Mouse (Mus musculus) MEL-GATA-1-ER (cell line): ENCODE measurements around the gene Bcl2l13.
"Not testable (repeated sequence)": the region's sequence is repeated elsewhere in the genome, so short reads cannot be mapped to it uniquely, and the experiment has no call there.

Experiments used
- DNase-seq: peaks from one replicate; pipeline ENCODE4 v3.0.0-alpha.2; 2012; ENCODE audit warnings: low read depth; ENCODE audit errors: extremely low read depth

The Bcl2l13 gene

GRCm38 (mm10) chr6:120898188-120898833 lies 62.3 kb downstream of the Bcl2l13 start:
- no peak for DNase-seq

DNA sequence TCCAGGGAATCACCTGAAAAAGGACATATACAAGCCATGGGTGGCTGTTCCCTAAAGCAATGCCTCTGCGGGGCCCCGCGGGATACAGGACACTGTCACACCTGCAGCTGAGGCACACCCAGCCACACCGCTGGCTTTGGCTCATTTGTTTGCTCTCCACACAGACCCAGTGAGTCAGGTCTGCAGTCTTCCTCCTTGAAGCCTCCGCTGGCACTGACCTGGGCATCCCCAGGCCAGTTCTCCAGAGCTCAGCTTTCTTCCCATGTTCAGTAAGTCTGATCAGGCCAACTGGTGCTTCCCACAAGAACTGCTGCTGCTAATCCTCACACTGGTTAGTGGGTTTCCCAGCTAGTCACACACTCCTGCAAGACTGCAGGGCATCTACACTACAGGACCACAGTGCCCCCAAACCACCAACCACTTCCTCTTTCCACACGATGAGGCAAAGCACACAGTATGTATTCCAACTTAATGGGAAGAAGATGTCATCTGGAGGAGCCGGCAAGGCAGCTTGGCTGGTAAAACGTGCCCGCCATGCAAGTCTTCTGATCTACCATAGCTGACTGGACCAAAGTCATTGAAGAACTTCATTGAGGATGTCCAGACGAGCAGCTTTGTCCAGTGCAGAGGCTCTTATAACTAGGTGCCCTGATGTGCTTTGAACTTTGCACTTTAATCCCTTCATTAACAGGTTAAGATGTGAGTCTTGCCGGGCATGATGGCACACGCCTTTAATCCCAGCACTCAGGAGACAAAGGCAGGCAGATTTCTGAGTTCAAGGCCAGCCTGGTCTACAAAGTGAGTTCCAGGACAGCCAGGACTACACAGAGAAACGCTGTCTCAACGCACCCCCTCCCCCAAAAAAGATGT lies 66.0 kb downstream of the Bcl2l13 start:
- DNase-seq, result peak; percentile 64

GRCm38 (mm10) chr6:120903450-120903912 lies 67.5 kb downstream of the Bcl2l13 start:
- no peak for DNase-seq

- no peak for DNase-seq
Observed at GRCm38 (mm10) chr6:120903961-120904360, 67.9 kb downstream of the Bcl2l13 start.

DNA sequence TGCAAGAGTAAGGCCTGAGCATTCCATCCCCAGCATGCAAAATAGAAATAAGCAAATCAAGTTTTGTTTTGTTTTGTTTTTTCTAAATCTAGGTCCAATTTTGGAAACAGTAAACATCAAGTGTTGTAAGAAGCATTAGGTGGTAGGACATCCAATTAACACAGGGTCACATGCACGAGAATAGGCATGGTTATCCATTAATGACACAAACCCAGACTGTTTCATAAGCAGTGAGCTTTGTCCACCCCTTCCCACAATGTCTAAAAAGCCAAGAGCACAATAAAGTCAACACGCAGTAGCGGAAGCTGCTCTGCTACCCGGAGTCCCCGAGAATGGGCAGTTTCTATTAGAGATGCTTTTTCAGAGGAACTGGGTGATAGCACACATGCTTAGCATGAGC lies 69.1 kb downstream of the Bcl2l13 start:
- no peak for DNase-seq

DNA sequence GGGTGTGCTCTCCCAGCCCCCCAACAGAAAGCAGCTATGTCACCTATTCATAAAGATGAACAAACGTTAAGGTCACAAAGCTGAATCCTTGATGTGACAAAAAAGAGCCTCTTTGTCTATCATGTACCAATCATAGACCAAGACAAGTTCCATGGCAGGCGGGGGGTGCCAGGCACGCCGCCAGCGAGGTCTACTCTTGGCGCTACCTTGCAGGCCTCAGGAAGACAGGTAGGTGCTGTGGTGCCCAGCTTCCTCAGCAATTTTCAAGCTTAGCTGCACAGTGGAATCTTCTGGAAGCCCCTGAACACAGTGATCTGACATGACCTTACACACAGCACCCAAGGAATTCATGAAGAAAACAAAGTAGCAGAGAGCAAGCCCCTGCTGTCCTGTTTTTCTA lies 70.5 kb downstream of the Bcl2l13 start:
- DNase-seq, result no peak

DNA sequence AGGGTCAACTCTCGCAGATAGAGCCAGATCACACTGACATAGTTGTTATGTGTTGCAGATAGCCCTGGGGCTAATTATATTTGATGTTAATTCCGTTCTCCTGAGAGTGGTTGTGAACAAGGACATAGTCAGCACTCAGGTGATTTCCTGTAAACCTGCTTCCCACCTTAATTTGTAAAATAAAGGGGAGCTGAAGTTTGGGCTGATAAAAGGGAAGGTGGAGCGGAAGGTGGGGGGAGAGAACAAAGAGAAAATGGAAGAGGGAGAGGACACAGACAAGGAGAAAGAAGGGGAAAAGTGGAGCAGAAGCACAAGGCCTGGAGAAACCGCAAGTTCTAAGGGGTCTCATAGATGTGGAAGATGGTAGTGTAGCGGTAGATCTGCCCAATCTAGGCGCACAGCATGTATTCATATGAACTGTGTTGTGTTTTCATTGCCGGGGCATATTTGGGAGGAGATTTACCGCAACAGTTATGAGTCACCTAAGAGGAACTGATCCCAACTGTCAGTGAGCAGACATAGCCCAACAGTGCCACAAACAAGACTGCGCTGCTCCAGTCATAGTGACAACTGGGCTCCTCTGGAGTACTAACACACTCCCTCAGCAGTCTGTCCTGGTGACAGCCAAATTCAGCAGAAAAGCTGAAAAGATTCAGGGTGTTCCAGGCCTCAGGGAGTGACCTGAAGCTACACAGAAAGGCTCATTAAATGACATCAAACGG lies 72.0 kb downstream of the Bcl2l13 start:
- not testable (repeated sequence) for DNase-seq

GRCm38 (mm10) chr6:120909501-120909900 lies 73.5 kb downstream of the Bcl2l13 start:
- DNase-seq, result no peak

DNA sequence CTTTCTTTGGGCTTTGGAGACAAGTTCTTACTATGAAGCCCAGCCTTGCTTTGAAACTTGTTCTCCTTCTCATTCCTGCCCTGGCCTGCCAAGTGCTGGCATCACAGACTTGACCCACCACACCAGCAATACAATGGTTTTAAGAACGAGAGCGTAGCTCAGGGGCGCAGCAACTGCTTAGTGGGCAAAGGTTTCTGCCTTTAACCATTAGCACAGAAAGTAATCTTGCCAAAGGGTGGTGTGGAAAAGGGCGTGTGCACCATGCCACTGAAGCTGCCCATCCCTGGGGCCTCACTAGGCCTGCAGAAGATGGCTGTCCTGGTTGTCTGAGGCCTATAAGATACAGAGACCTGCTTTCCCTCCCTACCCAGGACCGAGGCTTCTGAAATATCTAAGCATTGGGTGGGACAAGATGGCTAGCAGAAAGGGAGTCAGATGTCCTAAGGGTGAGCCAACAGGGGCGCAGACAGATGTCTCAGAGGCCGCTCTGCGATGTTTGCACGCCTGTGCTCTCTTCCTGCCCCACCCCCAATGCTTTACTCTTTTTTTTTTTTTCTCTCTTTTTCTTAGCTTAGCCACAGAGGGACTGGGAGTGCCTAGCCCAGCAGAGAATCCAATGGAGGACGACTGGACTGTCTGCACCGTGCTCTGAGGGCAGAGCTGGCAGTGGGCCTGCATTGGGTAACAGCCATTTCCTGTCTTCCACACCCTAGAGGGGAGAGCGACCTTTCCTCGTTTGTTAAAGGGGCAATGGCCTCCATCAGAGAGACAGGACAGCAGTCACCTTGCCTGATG lies 75.4 kb downstream of the Bcl2l13 start:
- DNase-seq, result no peak

GRCm38 (mm10) chr6:120912931-120913330 lies 76.9 kb downstream of the Bcl2l13 start:
- DNase-seq, result no peak

- DNase-seq, result no peak
Observed at GRCm38 (mm10) chr6:120913783-120914182, 77.8 kb downstream of the Bcl2l13 start.

GRCm38 (mm10) chr6:120914533-120914910 lies 78.5 kb downstream of the Bcl2l13 start:
- DNase-seq, result peak; percentile 60

DNA sequence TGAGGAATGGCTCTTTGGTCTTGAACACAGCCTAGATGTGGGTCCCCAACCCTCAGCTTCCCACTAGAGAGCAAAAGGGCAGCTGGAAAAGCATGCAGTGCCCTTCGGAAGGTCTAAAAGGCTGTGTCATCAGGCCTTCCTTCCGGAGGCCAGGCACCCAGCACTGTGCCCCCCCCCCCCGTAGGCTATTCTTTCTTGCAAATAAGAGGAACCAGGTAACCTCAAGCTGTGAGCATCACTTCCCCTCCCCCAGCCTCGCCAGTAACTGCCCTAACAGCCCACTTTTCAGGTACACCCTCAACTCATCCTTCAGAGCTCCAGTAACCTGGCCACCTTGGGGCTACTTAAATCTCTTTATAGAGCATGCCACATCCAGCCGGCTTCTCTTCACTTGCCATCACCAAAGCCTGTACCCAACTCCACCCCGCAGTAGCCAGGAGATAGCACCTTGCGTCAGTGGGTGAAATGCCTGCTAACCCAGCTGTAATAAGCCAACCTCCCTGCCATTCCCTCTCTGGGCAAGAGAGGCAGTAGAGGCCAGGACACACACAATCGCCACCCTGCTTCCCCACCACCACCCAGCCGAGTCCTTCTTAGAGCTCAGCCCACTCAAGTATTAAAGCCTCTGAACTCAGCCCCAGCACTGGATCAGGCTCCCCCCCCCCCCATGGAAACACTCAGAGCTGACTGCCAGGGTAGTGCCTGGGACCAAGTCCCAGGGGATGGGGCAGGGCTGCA lies 79.1 kb downstream of the Bcl2l13 start:
- peak; percentile 68 for DNase-seq

- DNase-seq, result no peak
Observed at GRCm38 (mm10) chr6:120915649-120915975, 79.6 kb downstream of the Bcl2l13 start.

DNA sequence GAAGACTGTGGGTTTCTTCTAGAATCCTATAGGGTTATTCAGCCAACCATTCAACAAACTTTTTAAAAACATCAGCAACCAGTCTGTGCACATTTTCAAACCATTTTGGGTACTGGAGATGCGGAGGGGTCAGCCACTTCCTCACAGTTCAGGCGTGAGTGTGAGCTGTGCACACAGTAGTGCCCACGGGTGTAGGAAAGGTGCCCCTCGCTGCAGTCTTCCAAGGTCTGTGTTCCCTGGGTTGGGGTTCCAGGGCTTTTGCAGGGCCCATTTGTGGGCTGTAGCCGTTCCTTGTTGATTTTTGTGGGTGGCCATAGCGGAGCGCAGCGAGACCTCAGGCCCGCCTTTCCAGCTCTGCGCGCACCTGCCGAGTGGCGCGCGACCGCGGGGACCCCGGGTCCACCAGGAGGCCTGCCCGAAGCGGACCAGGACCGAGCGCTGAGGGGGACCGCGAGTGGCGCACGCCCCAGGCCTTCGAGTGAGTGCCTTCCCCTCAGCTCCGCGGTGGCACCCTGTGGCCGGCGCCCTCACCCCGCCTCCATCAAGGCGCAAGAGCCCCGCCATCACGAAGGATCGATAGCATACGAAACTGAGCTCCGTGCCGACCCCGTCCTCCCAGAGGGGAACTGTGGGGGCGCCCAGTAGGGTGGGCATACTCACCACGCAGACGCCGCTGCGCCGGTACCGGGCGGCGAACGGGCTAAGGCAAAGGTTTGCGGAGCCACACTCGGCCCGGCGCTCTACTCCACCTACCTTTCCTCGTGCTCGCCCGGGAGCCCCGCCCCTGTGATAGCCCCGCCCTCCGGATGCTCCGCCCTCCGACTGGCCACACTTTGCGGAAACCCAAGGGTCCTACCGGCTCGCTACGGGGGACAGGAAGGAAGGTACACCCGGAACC lies 80.3 kb downstream of the Bcl2l13 start, which contains the start of gene Bid:
Gene Bid, minus strand, starts transcription at position 780 of the 898 bp plus-strand sequence.
- DNase-seq, result peak; percentile 67

DNA sequence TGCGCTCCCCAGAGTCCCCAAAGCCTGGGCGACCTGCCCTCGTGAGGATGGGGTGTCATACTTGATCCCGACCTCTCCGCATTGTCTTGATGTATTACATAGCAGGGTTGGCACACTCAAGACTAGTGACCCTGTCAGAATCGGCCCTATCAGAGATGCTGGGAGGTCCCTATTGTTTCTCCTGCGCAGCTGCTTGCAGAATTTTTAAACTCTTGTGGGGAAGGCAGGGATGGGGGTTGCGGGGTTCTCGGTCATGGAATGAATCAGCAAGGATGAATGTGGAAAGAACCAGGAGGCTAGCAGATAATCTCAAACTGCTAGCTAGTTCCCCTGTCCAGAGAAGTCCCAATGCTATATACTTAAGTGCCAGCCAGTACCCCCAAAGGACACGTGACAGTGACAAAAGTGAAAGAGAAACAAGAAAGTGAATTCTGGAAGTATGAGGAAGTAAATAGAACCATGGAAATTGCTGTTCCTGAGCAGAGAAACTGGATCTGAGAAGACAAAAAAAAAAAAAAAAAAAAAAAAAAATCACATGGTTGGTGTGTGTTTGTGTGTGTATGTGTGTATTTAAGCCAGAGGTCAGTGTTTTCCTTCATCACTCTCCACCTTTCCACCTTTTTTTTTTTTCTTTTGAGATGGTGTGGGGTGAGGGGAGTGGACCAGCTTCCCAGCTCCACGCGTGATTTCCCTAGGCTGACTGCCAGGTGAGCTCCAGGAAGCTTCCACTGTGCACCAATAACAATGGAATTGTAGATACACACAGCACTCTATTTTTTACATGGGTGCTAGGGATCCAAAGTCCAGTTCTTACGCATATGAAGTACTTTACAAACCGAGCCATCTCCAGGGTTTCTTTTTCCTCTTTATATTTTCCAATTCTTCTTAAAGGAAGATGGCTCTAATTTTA lies 81.2 kb downstream of the Bcl2l13 start:
- not testable (repeated sequence) for DNase-seq

DNA sequence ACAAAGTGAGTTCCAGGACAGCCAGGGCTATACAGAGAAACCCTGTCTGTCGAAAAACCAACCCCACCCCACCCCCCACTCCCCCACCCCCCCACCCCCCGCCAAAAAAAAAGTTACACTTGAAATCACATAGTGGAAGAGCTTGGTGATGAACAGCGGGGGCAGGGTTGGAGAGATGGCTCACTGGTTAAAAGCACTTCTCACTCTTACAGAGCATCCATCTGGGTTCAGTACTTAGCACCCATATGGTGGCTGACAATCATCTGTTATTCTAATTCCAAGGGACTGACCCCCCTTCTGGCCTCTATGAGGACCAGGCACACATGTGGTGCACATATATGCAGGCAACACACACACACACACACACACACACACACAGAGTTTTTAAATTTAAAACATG lies 82.0 kb downstream of the Bcl2l13 start:
- no peak for DNase-seq

DNA sequence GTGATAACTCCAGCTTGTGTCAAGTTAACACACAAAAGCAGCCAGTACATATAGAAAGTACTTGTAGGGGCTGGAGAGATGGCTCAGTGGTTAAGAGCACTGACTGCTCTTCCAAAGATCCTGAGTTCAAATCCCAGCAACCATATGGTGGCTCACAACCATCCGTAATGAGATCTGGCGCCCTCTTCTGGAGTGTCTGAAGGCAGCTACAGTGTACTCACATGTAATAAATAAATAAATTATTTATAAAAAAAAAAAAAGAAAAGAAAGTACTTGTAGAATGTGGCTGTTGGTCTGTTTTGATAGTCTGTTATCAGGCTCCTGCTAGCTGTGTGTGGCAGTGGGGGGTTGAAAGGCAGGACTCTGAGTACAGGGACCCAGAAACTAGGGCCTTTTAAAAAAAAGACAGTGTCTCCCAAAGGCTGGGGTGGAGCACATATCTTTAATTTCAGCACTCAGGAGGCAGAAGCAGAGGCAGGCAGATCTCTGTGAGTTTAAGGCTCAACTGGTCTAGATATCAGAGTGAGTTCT lies 88.8 kb downstream of the Bcl2l13 start:
- not testable (repeated sequence) for DNase-seq
